Mouse (Mus musculus): Measurements from ENCODE around the gene Cdc42bpa. TPM values are rescaled to one million over a fixed set of nuclear protein-coding genes. Genes with fewer than 3 reads are reported as not detected.

The Cdc42bpa gene
- polyA plus RNA-seq, 1 experiment from 2014 or later, result 11.6 TPM

DNA sequence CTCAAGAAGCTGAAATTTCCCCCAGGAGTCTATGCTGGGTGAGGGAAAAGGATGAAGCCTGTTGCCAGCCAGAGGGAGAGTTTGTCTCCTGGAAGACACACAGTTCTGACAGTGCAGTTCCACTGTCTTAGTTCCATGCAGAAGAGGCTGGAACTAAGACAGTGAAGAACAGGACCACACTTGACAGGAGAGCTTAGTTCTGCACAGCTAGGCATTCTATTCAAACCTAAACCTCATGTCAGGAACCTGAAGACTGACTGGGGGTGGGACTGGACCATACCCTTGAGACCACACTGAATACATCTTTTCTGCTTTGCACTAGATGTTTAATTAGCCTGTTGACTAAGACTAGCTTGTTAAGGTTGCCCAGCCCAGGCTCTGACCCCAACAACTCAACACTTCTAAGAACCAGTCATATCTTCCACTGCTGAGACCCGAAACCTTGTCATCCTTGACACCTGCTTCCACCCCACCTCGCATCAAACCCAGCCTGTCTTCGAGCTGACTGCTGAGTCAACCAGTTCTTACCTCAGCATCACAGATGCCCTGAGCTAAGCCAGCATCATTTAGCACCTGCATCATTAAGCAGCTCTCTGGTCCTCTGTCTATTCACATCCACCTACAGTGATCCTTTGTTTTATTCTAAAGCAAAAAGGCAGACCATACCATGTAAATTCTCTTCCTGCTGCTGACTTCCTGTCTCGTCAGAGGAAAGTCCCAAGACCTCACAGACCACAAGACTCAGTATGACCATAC is 238.9 kb downstream of the Cdc42bpa start, which contains the start of gene Coq8a:
Coq8a (minus strand) TSS at position 644 of the 756 bp plus-strand sequence.
- H3K27ac ChIP-seq (ENCODE audit: low read length), result no peak within 1 kb of the TSS
- H3K4me1 ChIP-seq (ENCODE audit: control insufficient read depth, insufficient read depth, low read length), result peaks cover 4% of the 10 kb centered on the region
- H3K9me3 ChIP-seq (replicated peaks; ENCODE audit: control insufficient read depth, low read length), result peaks cover 1% of the 10 kb centered on the region
- no peaks in the 10 kb centered on the region for H3K36me3 ChIP-seq (ENCODE audit: control insufficient read depth, insufficient read depth)
- H3K9ac ChIP-seq (ENCODE audit: low read length), result no peak within 1 kb of the TSS
- H3K4me2 ChIP-seq (ENCODE audit: low read depth, low read length), result no peak within 1 kb of the TSS
- no peaks in the 10 kb centered on the region for H3K27me3 ChIP-seq (ENCODE audit: control insufficient read depth, insufficient read depth, low read length)
- 54% methylated on average over 4 of the region's 4 CpGs for WGBS
- H3K4me3 ChIP-seq (ENCODE audit: low read length), result no peak within 1 kb of the TSS
- no peak for ATAC-seq (replicated peaks; ENCODE audit: extremely low read depth, insufficient read depth, low FRiP score)

DNA sequence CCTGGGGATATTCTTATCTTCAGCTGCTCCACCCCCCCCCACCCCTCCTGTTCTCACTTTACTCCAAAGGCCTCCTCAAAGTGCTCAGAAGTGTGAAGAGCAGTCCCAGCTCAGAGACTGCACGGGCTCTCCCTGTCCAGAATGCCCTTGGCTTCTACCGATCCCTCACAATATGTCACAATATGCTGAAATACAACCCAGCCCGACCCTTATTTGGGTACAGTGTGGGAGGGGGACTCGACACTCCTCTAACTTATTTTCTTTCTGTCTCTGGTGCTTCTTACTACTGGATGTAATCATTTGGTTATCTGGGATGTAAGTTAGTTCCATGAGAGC is 239.4 kb downstream of the Cdc42bpa start:
- Histone ChIP-seq H3K4me3 (ENCODE audit: low read length) (no peak overlapping the region), H3K27ac (ENCODE audit: low read length) (no peak overlapping the region), H3K9ac (ENCODE audit: low read length) (no peak overlapping the region), H3K4me1 (ENCODE audit: control insufficient read depth, insufficient read depth, low read length) (peaks cover 3% of the 10 kb centered on the region; the same call in 1 of the 2 replicates), H3K36me3 (ENCODE audit: control insufficient read depth, insufficient read depth) (no peaks in the 10 kb centered on the region), H3K4me2 (ENCODE audit: low read depth, low read length) (no peak overlapping the region), H3K9me3 (replicated peaks; ENCODE audit: control insufficient read depth, low read length) (peaks cover 6% of the 10 kb centered on the region), H3K27me3 (ENCODE audit: control insufficient read depth, insufficient read depth, low read length) (no peaks in the 10 kb centered on the region)
- WGBS, result 52% methylated on average over 4 of the region's 4 CpGs
- ATAC-seq (replicated peaks; ENCODE audit: extremely low read depth, insufficient read depth, low FRiP score), result no peak

DNA sequence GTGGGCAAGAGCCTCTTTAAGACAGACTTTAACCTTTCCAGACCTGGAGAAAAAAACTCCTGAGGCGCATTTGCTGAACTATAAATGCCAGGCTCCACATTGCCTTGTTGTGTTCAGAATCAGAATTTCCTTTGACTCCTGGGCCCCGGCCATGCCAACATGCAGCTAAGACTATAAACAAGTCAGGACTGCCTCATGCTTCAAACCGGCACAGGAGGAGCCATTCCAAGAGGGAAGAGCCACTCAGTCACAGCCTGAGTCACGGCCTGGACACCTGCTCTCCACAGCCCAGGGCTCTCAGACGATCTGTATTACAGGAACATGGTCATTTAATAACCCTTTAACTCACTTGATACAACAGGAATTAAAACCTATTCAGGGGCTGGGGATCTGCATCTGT is 240.4 kb downstream of the Cdc42bpa start:
- peaks cover 11% of the 10 kb centered on the region for H3K9me3 ChIP-seq (replicated peaks; ENCODE audit: control insufficient read depth, low read length)
- H3K4me3 ChIP-seq (ENCODE audit: low read length), result no peak overlapping the region
- no peak overlapping the region for H3K9ac ChIP-seq (ENCODE audit: low read length)
- no peaks in the 10 kb centered on the region for H3K27me3 ChIP-seq (ENCODE audit: control insufficient read depth, insufficient read depth, low read length)
- H3K4me1 ChIP-seq (ENCODE audit: control insufficient read depth, insufficient read depth, low read length), result peaks cover 3% of the 10 kb centered on the region; the same call in 1 of the 2 replicates
- H3K4me2 ChIP-seq (ENCODE audit: low read depth, low read length), result no peak overlapping the region
- no peaks in the 10 kb centered on the region for H3K36me3 ChIP-seq (ENCODE audit: control insufficient read depth, insufficient read depth)
- H3K27ac ChIP-seq (ENCODE audit: low read length), result no peak overlapping the region
- WGBS, result 72% methylated on average over 5 of the region's 5 CpGs
- no peak for ATAC-seq (replicated peaks; ENCODE audit: extremely low read depth, insufficient read depth, low FRiP score)

DNA sequence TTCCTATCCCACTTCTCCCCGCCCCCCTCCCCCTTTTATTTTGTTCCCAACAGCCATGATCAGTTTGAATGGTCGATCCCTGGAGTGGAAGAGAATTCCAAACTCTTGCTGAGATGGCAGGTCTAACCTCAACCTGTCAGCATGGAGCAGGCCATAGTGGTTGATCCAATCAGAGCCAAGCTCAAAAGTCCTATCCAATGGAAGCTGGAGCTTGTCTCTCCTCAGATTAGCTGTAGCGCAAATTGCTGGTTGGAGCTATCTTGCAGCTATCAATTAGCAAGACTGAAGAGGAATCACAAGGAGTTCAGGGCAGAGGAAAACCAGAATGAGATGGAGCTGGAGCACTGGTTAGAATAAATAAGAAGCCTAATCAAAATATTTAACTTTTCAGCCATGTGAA is 248.1 kb downstream of the Cdc42bpa start:
- H3K36me3 ChIP-seq (ENCODE audit: control insufficient read depth, insufficient read depth), result no peaks in the 10 kb centered on the region
- H3K4me1 ChIP-seq (ENCODE audit: control insufficient read depth, insufficient read depth, low read length), result peaks cover 10% of the 10 kb centered on the region
- no peak for ATAC-seq (replicated peaks; ENCODE audit: extremely low read depth, insufficient read depth, low FRiP score)
- H3K4me3 ChIP-seq (ENCODE audit: low read length), result no peak overlapping the region
- H3K27me3 ChIP-seq (ENCODE audit: control insufficient read depth, insufficient read depth, low read length), result no peaks in the 10 kb centered on the region
- WGBS, result 62% methylated on average over 3 of the region's 3 CpGs
- no peak overlapping the region for H3K27ac ChIP-seq (ENCODE audit: low read length)
- peaks cover 11% of the 10 kb centered on the region for H3K9me3 ChIP-seq (replicated peaks; ENCODE audit: control insufficient read depth, low read length)
- H3K4me2 ChIP-seq (ENCODE audit: low read depth, low read length), result no peak overlapping the region
- no peak overlapping the region for H3K9ac ChIP-seq (ENCODE audit: low read length)

DNA sequence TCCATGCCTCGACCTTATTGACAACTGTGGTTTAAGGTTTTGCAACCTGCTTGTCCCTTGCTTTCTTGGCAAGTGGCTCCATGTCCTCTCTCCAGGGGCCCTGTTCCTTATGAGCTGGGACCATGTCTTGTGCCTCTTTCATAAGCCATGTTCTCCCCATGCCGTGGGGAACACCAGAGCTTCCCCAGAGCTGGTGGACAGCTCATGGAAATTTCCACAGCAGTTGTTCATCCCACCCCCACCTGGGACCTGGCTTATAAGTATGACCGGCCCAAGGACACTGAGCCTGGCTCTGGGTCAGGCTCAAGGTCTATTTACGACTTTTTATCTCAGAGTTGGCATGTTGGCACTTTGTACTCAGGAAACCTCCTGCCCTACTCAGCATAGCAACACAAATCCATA is 249.8 kb downstream of the Cdc42bpa start:
- H3K27me3 ChIP-seq (ENCODE audit: control insufficient read depth, insufficient read depth, low read length), result no peaks in the 10 kb centered on the region
- H3K4me1 ChIP-seq (ENCODE audit: control insufficient read depth, insufficient read depth, low read length), result peaks cover 10% of the 10 kb centered on the region
- no peaks in the 10 kb centered on the region for H3K36me3 ChIP-seq (ENCODE audit: control insufficient read depth, insufficient read depth)
- ATAC-seq (replicated peaks; ENCODE audit: extremely low read depth, insufficient read depth, low FRiP score), result peak; percentile 83
- H3K27ac ChIP-seq (ENCODE audit: low read length), result peak overlapping the region; percentile 79
- WGBS, result 46% methylated on average over 4 of the region's 4 CpGs
- peaks cover 3% of the 10 kb centered on the region; the same call in 1 of the 2 replicates for H3K9me3 ChIP-seq (replicated peaks; ENCODE audit: control insufficient read depth, low read length)
- no peak overlapping the region for H3K4me3 ChIP-seq (ENCODE audit: low read length)
- H3K4me2 ChIP-seq (ENCODE audit: low read depth, low read length), result no peak overlapping the region
- no peak overlapping the region for H3K9ac ChIP-seq (ENCODE audit: low read length)

DNA sequence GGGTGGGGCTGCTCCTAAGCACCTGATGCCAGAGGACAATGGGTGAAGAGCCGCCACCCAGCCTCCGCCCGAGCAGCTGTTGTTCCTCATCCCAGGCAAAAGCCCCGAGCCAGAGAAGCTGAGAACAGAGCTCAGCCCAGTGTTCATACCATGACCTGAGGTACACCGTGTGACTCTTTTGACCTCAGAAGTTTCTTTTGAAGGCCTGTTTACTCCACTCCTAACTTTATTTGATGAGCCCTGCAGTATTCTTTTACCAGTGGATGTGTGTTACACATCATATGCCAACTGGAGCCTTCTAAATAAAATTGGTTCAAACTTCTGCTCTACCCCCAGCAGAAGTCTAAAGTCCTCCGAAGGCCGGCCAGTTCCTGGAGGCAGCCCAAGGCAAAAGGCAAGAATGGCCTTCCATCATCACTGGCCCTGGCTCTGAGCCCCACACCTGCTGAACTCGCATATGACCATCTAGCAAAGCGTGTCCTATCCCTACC is 250.6 kb downstream of the Cdc42bpa start:
- Histone ChIP-seq H3K4me2 (ENCODE audit: low read depth, low read length) (no peak overlapping the region), H3K4me1 (ENCODE audit: control insufficient read depth, insufficient read depth, low read length) (peaks cover 10% of the 10 kb centered on the region), H3K9me3 (replicated peaks; ENCODE audit: control insufficient read depth, low read length) (no peaks in the 10 kb centered on the region), H3K36me3 (ENCODE audit: control insufficient read depth, insufficient read depth) (no peaks in the 10 kb centered on the region), H3K27me3 (ENCODE audit: control insufficient read depth, insufficient read depth, low read length) (no peaks in the 10 kb centered on the region), H3K9ac (ENCODE audit: low read length) (no peak overlapping the region), H3K27ac (ENCODE audit: low read length) (peak overlapping the region; percentile 79), H3K4me3 (ENCODE audit: low read length) (no peak overlapping the region)
- no peak; the same call in 1 of the 2 replicates for ATAC-seq (replicated peaks; ENCODE audit: extremely low read depth, insufficient read depth, low FRiP score)
- WGBS, result 78% methylated on average over 9 of the region's 9 CpGs

DNA sequence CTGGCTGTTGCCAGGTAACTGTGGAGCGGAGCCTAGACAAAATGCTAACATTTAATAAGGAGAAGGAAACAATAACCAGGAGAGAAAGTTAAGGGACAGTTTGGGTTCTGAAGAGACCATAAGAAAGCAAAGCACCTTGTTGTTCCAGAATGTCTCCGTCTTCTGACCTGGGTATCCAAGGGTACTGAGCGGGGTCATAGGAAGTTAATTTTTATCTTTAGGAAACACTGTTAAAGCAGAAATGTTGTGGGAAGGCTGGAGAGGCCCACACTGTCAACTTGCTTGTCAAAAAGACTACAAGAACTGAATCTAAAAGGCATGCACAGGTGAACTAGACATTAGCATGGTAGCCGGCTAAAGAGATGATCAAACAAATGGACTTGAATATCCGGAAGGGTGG is 252.6 kb downstream of the Cdc42bpa start:
- Histone ChIP-seq H3K36me3 (ENCODE audit: control insufficient read depth, insufficient read depth) (no peaks in the 10 kb centered on the region), H3K9ac (ENCODE audit: low read length) (no peak overlapping the region), H3K4me2 (ENCODE audit: low read depth, low read length) (no peak overlapping the region), H3K27ac (ENCODE audit: low read length) (no peak overlapping the region), H3K4me1 (ENCODE audit: control insufficient read depth, insufficient read depth, low read length) (peaks cover 10% of the 10 kb centered on the region), H3K9me3 (replicated peaks; ENCODE audit: control insufficient read depth, low read length) (no peaks in the 10 kb centered on the region), H3K27me3 (ENCODE audit: control insufficient read depth, insufficient read depth, low read length) (no peaks in the 10 kb centered on the region), H3K4me3 (ENCODE audit: low read length) (no peak overlapping the region)
- WGBS, result 82% methylated on average over 5 of the region's 5 CpGs
- no peak for ATAC-seq (replicated peaks; ENCODE audit: extremely low read depth, insufficient read depth, low FRiP score)

DNA sequence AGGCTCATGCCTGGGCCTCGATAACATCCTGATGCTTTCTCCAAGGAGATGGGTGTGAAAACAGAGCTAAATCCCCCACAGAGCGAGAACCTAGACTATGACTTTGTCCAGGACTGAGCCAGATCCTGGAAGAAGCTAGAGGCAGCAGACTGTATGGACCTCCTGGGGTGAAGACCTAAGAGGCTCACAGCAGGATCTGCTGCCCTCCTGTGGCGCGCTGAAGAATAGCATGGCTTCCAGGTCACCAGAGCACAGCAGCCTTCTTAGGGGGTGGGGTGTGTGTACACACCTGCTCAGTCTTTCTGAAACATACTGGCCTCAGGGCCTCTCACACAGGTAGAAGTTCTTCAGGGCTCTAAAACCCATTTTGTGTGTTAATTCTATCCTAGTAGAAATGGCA is 254.8 kb downstream of the Cdc42bpa start:
- Histone ChIP-seq H3K27me3 (ENCODE audit: control insufficient read depth, insufficient read depth, low read length) (no peaks in the 10 kb centered on the region), H3K4me1 (ENCODE audit: control insufficient read depth, insufficient read depth, low read length) (peaks cover 8% of the 10 kb centered on the region), H3K4me2 (ENCODE audit: low read depth, low read length) (no peak overlapping the region), H3K36me3 (ENCODE audit: control insufficient read depth, insufficient read depth) (no peaks in the 10 kb centered on the region), H3K9me3 (replicated peaks; ENCODE audit: control insufficient read depth, low read length) (no peaks in the 10 kb centered on the region), H3K27ac (ENCODE audit: low read length) (no peak overlapping the region), H3K9ac (ENCODE audit: low read length) (no peak overlapping the region), H3K4me3 (ENCODE audit: low read length) (no peak overlapping the region)
- whole genome bisulfite sequencing, result 20% methylated on average over 4 of the region's 4 CpGs
- peak; percentile 59 for ATAC-seq (replicated peaks; ENCODE audit: extremely low read depth, insufficient read depth, low FRiP score)

All from heart, embryonic 16.5 days (tissue).